Mouse (Mus musculus) thymus, adult 2 months (tissue): ENCODE data around the gene Cbfa2t2.

Source experiments
- CTCF ChIP-seq: fragments of 200-500 bp; IDR thresholded peaks from 2 replicates; pipeline ENCODE4 v1.5.1; 2012; ENCODE audit warnings: mild to moderate bottlenecking, control low read depth, low read length, moderate library complexity, borderline replicate concordance; ENCODE audit not compliant: control insufficient read depth, poor library complexity, insufficient read depth; ENCODE audit errors: extremely low read depth
- POLR2A ChIP-seq: fragments of 200-500 bp; IDR thresholded peaks from 2 replicates; pipeline ENCODE4 v1.6.1; 2012; ENCODE audit warnings: mild to moderate bottlenecking, low read length, control low read depth, moderate library complexity; ENCODE audit not compliant: control insufficient read depth, poor library complexity, insufficient read depth; ENCODE audit errors: extremely low read depth

GRCm38 (mm10) chr2:154576876-154577743, 140.8 kb downstream of the Cbfa2t2 start:
- TF ChIP-seq POLR2A (no peak), CTCF (no peak)
